Mouse (Mus musculus) splenic B cell, adult 2 months (primary cell): ENCODE measurements at regions not wholly inside any gene's neighbourhood (a gene's known extent, or its start where the extent isn't known, plus 50 kb on each side); places are given as distances from the start of the nearest gene placed in this dataset.
A peak's percentile ranks its signal among the peaks of the same experiment; 100 is the strongest.
"Not testable (repeated sequence)": the region's sequence is repeated elsewhere in the genome, so short reads cannot be mapped to it uniquely, and the experiment has no call there.

ENCODE experiments used
- DNase-seq: peaks from one replicate; pipeline ENCODE4 v3.0.0-alpha.2; 2011; ENCODE audit warnings: low read depth, low spot score
- H3K27me3 ChIP-seq: 2 replicates; pipeline ENCODE4 v1.6.1; 2012; ENCODE audit warnings: mild to moderate bottlenecking, low read length, moderate library complexity, mixed read lengths; ENCODE audit not compliant: control insufficient read depth, poor library complexity, insufficient read depth, severe bottlenecking
- H3K36me3 ChIP-seq: 2 replicates; pipeline ENCODE4 v1.6.1; 2012; ENCODE audit warnings: mild to moderate bottlenecking, low read length, moderate library complexity, mixed read lengths; ENCODE audit not compliant: control insufficient read depth, poor library complexity, insufficient read depth, severe bottlenecking

GRCm38 (mm10) chr10:99320797-99321196 is 57.8 kb downstream of the Dusp6 start:
- DNase-seq = no peak
- Histone ChIP-seq H3K27me3 (no peaks in the 10 kb centered on the region), H3K36me3 (no peaks in the 10 kb centered on the region)

- no peaks in the 10 kb centered on the region for H3K27me3 ChIP-seq
- H3K36me3 ChIP-seq = no peaks in the 10 kb centered on the region
- DNase-seq = no peak
Measured at GRCm38 (mm10) chr10:99323358-99323757, 60.3 kb downstream of the Dusp6 start.

- Histone ChIP-seq H3K27me3 (no peaks in the 10 kb centered on the region), H3K36me3 (no peaks in the 10 kb centered on the region)
- no peak for DNase-seq
Measured at GRCm38 (mm10) chr10:99327501-99327900, 64.5 kb downstream of the Dusp6 start.

- no peaks in the 10 kb centered on the region for H3K27me3 ChIP-seq
- no peak for DNase-seq
- H3K36me3 ChIP-seq = no peaks in the 10 kb centered on the region
Measured at GRCm38 (mm10) chr10:99328568-99328967, 65.5 kb downstream of the Dusp6 start.

- Histone ChIP-seq H3K36me3 (no peaks in the 10 kb centered on the region), H3K27me3 (no peaks in the 10 kb centered on the region)
- DNase-seq = no peak
Measured at GRCm38 (mm10) chr10:99329469-99329868, 66.4 kb downstream of the Dusp6 start.

GRCm38 (mm10) chr10:99330519-99330918 is 67.5 kb downstream of the Dusp6 start:
- no peak for DNase-seq
- Histone ChIP-seq H3K36me3 (no peaks in the 10 kb centered on the region), H3K27me3 (no peaks in the 10 kb centered on the region)

- no peaks in the 10 kb centered on the region for H3K27me3 ChIP-seq
- no peak for DNase-seq
Measured at GRCm38 (mm10) chr10:99331876-99332275, 68.8 kb downstream of the Dusp6 start.

GRCm38 (mm10) chr10:99333831-99334230 is 70.8 kb downstream of the Dusp6 start:
- no peak for DNase-seq
- H3K36me3 ChIP-seq = no peaks in the 10 kb centered on the region
- H3K27me3 ChIP-seq = no peaks in the 10 kb centered on the region

More at GRCm38 (mm10) chr10:99331876-99332275, 68.8 kb downstream of the Dusp6 start:
- H3K36me3 ChIP-seq = no peaks in the 10 kb centered on the region

GRCm38 (mm10) chr10:99336091-99336490 is 73.1 kb downstream of the Dusp6 start:
- H3K27me3 ChIP-seq = no peaks in the 10 kb centered on the region
- H3K36me3 ChIP-seq = no peaks in the 10 kb centered on the region
- no peak for DNase-seq

- not testable (repeated sequence) for H3K36me3 ChIP-seq, H3K27me3 ChIP-seq, DNase-seq
Measured at GRCm38 (mm10) chr10:99338790-99339189, 75.8 kb downstream of the Dusp6 start.

- H3K36me3 ChIP-seq, DNase-seq, H3K27me3 ChIP-seq: not testable (repeated sequence)
Measured at GRCm38 (mm10) chr10:99339291-99339912, 76.4 kb downstream of the Dusp6 start.

GRCm38 (mm10) chr10:99340057-99340456 is 77.0 kb downstream of the Dusp6 start:
- H3K36me3 ChIP-seq, DNase-seq, H3K27me3 ChIP-seq: not testable (repeated sequence)

- no peaks in the 10 kb centered on the region for H3K27me3 ChIP-seq
- no peak for DNase-seq
- no peaks in the 10 kb centered on the region for H3K36me3 ChIP-seq
Measured at GRCm38 (mm10) chr10:99349125-99349716, 86.2 kb downstream of the Dusp6 start.

- H3K36me3 ChIP-seq = no peaks in the 10 kb centered on the region
- peak; percentile 19 for DNase-seq
- H3K27me3 ChIP-seq = no peaks in the 10 kb centered on the region
Measured at GRCm38 (mm10) chr10:99353541-99354292, 90.7 kb downstream of the Dusp6 start.

GRCm38 (mm10) chr10:99354352-99354751 is 91.3 kb downstream of the Dusp6 start:
- no peak for DNase-seq
- no peaks in the 10 kb centered on the region for H3K27me3 ChIP-seq
- H3K36me3 ChIP-seq = no peaks in the 10 kb centered on the region
